Mouse (Mus musculus): ENCODE data around the gene Rsrc1. TPM values are rescaled to one million over a fixed set of nuclear protein-coding genes. Genes with fewer than 3 reads are reported as not detected.
A peak's percentile ranks its signal among the peaks of the same experiment; 100 is the strongest.

The Rsrc1 gene
- polyA plus RNA-seq (2015; fragmentation: Nextera tagmentation; extraction: Ambion mirVana): 19.6 and 21.3 TPM in 2 replicates

DNA sequence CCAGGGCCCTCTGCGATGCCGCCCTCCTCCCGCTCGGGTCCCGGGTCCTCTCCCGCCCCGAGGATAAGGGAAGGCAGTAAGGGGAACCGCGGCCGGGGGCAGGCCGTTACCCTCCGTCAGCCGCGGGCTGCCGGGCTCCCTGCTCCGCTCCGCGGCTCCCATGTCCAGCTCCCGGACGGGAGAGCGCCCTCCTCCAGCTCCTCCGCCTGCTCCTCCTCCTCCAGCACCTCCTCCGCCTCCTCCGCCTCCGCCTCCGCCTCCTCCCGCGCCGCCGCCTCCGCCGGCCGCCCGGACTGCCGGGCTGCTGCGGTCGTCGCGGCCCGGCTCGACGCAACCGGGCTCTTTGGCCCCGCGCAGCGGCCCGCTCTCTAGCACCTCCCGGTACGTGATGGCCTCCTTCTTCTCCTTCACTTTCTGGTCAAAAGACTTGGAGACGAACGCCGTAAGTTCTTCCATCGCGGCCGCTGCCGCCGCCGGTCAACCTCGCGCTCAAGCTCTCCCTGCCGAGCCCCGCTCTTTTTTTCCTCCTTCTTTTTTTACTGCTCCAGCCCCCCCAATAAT is at the start of gene Rsrc1:
TSS of gene Rsrc1 (plus strand) at position 290 of the 561 bp plus-strand sequence.
- Histone ChIP-seq H3K4me3 (peak within 1 kb of the TSS; percentile 62), H3K4me2 (peak within 1 kb of the TSS; percentile 96), H3K4me1 (replicated peaks) (peaks cover 34% of the 10 kb centered on the region), H3K36me3 (no peaks in the 10 kb centered on the region), H3K9ac (peak within 1 kb of the TSS; percentile 21; the same call in 1 of the 2 replicates), H3K9me3 (replicated peaks) (no peaks in the 10 kb centered on the region), H3K27me3 (peaks cover 70% of the 10 kb centered on the region), H3K27ac (0 out of 2 replicates have a peak within 1 kb of the TSS, but pooled peaks have one; percentile 19)
- WGBS: under 1% methylated on average over 60 of the region's 62 CpGs
- peak; percentile 44 for ATAC-seq (replicated peaks; ENCODE audit: insufficient number of reproducible peaks, insufficient read depth, low FRiP score, low read depth)

DNA sequence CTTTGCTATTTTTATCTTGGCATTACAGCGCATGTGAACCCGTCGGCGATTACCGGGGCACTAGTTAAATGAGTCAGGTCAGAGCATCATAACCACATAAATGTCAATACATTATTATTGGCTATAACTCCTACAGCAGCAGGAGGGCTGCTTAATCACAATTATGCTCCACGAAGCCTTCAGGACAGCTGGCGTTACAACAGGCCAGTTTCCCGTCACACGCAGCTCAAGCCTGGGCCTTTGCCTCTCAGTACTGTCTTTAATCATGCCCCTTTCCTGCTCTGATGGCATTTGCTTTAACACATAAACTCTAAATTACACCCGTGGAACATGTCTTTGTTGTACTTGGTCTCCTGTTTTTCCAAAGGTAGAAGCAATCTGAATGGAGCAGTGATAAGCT is 41.5 kb upstream of the Rsrc1 start:
- no peak overlapping the region for H3K4me2 ChIP-seq
- H3K9me3 ChIP-seq (replicated peaks): no peaks in the 10 kb centered on the region
- no peaks in the 10 kb centered on the region for H3K4me1 ChIP-seq (replicated peaks)
- no peak overlapping the region for H3K4me3 ChIP-seq
- no peak overlapping the region for H3K9ac ChIP-seq
- no peak overlapping the region for H3K27ac ChIP-seq
- WGBS: 74% methylated on average over 10 of the region's 10 CpGs
- no peaks in the 10 kb centered on the region for H3K27me3 ChIP-seq
- no peaks in the 10 kb centered on the region for H3K36me3 ChIP-seq
- no peak for ATAC-seq (replicated peaks; ENCODE audit: insufficient number of reproducible peaks, insufficient read depth, low FRiP score, low read depth)

DNA sequence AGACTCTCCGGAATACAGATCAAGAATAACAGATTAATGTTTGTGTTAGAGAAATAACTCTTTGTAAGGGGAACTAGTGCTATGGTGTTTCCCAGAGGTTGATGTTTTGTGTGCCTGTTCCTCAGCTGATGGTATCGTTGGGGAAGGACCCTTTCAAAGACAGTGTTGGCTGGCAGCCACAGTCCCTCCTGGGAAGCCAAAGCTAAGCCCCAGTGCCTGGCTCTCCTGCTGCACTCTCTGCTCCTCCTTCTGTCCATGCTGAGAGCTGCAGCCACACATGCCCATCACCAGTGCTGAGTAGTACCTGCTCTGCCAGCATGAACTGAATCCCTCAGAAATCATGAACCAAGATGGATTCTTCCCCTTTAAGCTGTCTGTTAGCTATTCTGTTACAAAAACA is 26.1 kb upstream of the Rsrc1 start:
- H3K4me2 ChIP-seq: no peak overlapping the region
- H3K27ac ChIP-seq: no peak overlapping the region
- H3K9me3 ChIP-seq (replicated peaks): no peaks in the 10 kb centered on the region
- no peak for ATAC-seq (replicated peaks; ENCODE audit: insufficient number of reproducible peaks, insufficient read depth, low FRiP score, low read depth)
- no peak overlapping the region for H3K4me3 ChIP-seq
- no peaks in the 10 kb centered on the region for H3K36me3 ChIP-seq
- H3K27me3 ChIP-seq: no peaks in the 10 kb centered on the region
- H3K9ac ChIP-seq: no peak overlapping the region
- 44% methylated on average over 2 of the region's 2 CpGs for WGBS
- no peaks in the 10 kb centered on the region for H3K4me1 ChIP-seq (replicated peaks)

DNA sequence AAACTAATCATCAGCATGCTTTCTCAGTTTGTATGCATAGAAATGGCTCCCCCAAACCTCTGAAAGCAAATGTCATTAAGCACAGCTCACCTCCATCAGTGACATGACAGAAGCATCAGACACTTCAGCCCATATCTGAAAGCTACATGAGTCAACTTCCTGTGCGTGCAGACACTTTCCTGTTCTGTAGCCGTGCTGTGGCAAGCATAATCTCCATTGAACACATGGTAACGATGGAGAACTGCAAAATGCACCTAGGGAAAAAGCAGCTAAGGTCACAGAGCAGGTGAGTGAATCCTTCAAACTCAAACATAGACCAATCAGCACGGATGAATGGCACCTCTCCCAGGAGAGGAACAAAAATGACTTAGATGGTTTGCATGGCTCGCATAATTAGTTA is 21.2 kb upstream of the Rsrc1 start:
- no peaks in the 10 kb centered on the region for H3K9me3 ChIP-seq (replicated peaks)
- ATAC-seq (replicated peaks; ENCODE audit: insufficient number of reproducible peaks, insufficient read depth, low FRiP score, low read depth): no peak
- no peak overlapping the region for H3K27ac ChIP-seq
- no peaks in the 10 kb centered on the region; the same call in 1 of the 2 replicates for H3K27me3 ChIP-seq
- 51% methylated on average over 5 of the region's 5 CpGs for WGBS
- no peaks in the 10 kb centered on the region for H3K4me1 ChIP-seq (replicated peaks)
- H3K4me3 ChIP-seq: no peak overlapping the region
- H3K9ac ChIP-seq: no peak overlapping the region
- no peak overlapping the region for H3K4me2 ChIP-seq
- H3K36me3 ChIP-seq: no peaks in the 10 kb centered on the region

DNA sequence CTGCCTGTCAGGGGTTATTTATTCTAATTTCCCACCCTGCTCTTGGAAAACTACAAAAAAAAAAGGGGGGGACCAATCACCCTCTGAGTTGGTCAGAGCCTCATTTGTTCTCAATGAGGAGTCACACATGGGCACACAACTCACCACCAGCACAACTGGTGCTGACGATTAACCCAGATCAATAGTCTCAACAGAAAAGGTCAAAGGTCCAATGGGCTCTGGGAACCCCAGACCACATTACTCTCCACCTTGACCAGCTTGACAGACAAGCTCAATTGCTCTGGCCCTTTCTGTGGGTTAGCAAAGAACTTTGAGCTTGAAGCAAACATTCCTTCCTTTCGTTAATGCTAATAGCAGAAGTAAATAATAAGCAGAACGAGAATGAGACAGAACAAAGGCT is 16.3 kb upstream of the Rsrc1 start:
- WGBS: 63% methylated on average over 3 of the region's 3 CpGs

DNA sequence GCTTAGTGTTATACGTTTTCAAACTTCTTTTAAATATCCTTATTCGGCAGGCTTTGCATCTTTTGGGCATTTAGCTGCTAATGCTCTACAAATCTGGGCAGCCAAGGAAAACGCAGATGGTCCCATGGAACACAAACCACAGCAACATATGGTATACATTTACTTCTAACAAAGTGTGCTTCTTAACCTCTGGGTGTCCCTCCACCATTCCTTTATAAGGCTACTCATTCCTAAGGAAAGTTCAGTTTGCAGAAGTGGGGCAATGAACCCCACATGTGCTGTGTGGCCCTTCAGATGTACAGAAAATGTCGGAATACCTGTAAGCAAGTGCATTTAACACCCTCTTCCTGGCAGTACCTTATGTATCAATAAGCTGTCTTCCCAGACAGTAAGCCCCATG is 13.7 kb upstream of the Rsrc1 start:
- 62% methylated on average over 4 of the region's 4 CpGs for WGBS
- Histone ChIP-seq H3K27ac (no peak overlapping the region), H3K4me3 (no peak overlapping the region), H3K9ac (no peak overlapping the region), H3K36me3 (no peaks in the 10 kb centered on the region), H3K9me3 (replicated peaks) (no peaks in the 10 kb centered on the region), H3K4me2 (no peak overlapping the region), H3K4me1 (replicated peaks) (peaks cover 9% of the 10 kb centered on the region), H3K27me3 (peaks cover 54% of the 10 kb centered on the region)
- ATAC-seq (replicated peaks; ENCODE audit: insufficient number of reproducible peaks, insufficient read depth, low FRiP score, low read depth): no peak

More for the DNA sequence above, 16.3 kb upstream of the Rsrc1 start:
- no peak for ATAC-seq (replicated peaks; ENCODE audit: insufficient number of reproducible peaks, insufficient read depth, low FRiP score, low read depth)
- Histone ChIP-seq H3K4me2 (no peak overlapping the region), H3K4me1 (replicated peaks) (no peaks in the 10 kb centered on the region), H3K27ac (no peak overlapping the region), H3K4me3 (no peak overlapping the region), H3K9ac (no peak overlapping the region), H3K36me3 (no peaks in the 10 kb centered on the region), H3K9me3 (replicated peaks) (no peaks in the 10 kb centered on the region), H3K27me3 (peaks cover 29% of the 10 kb centered on the region)

DNA sequence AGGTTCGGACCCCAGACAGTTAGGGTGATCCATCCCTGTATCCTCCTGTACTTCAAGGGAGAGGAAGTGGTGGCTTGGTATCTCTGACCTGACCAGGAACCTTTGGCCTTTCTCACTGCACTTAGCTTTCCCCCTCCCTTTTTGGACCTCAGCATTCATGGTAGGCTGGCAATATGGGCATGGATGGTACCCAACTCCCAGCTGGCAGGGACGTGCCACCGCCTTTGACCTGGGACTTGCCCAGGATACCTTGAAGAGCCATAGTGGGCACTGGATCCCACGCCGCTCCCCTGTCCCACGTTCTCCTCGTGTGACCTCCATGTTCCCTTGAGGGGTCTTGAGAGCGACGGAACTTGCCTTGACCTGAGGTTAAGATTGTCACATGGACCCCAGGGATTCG is 10.9 kb upstream of the Rsrc1 start:
- Histone ChIP-seq H3K9ac (no peak overlapping the region), H3K4me2 (no peak overlapping the region; the same call in 1 of the 2 replicates), H3K27me3 (peaks cover 78% of the 10 kb centered on the region), H3K36me3 (no peaks in the 10 kb centered on the region), H3K4me3 (peak overlapping the region; percentile 14; the same call in 1 of the 2 replicates), H3K9me3 (replicated peaks) (no peaks in the 10 kb centered on the region), H3K27ac (no peak overlapping the region), H3K4me1 (replicated peaks) (peaks cover 17% of the 10 kb centered on the region)
- 5% methylated on average over 10 of the region's 10 CpGs for WGBS
- 0 out of 2 replicates have a peak, but pooled peaks have one; percentile 35 for ATAC-seq (replicated peaks; ENCODE audit: insufficient number of reproducible peaks, insufficient read depth, low FRiP score, low read depth)

DNA sequence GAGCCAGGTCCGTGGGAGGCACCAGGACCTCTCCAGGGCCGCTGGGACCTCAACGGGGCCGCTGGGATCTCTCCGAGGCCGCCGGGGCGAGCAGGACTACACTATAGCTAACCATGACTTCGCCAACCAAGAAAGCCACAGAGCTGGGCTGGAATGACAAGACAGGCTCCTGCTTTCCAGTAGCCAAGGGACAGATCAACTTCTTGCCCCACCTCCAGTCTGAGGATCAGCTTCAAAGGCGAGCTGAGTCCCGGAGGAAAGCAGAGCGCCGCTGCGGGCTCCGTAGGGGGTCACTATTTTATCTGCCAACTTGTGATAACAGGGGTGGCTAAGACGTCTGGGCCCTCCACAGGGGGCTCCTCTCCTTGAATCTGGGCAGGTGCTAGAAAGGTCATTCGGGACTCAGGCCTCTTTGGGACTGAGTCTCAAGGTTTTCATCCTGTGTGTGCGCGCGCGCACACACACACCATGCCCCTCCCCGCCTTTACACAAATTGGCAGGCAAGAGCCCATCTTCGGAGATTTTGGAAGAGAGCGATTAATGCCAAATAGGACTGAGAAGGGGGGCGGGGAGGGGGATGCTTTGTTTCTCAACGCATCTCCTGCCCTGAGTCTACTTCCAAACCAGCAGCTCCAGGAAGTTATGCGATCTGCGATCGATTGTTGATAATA is 10.4 kb upstream of the Rsrc1 start:
- ATAC-seq (replicated peaks; ENCODE audit: insufficient number of reproducible peaks, insufficient read depth, low FRiP score, low read depth): no peak

DNA sequence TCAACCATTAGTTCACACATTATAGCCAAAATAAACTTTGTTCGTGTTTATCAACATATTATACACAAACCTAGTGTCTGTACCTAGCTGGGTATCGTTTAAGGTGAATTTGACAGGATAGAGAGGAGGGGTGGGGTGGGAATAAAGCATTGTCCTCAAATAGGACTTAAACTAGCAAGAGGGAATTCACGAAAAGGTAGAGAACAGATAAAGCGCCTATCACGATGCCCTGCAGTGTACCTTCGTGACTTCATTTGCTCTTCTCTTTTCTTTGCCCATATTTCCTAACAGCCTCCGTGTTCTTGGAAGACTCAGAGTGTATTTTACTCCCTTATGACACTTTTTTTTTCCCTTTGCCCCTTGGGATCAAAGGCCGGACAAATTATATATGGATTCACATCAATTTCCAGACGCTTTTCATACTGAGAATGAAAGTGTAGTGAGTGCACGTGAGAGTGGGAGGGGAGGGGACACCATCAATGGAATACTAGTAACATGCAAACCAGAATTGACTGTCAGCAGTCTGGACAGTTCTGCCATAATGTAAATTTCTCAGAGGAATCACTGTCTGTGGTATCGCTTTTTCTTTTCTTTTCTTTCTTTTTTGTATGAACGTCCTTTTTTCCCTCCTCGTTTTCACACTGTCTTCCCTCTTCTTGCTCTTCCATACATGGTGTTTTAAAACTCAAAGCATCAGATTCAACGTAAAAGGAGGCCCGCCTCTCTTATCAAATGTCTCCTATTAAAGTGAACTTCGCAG is 8.8 kb upstream of the Rsrc1 start:
- Histone ChIP-seq H3K4me2 (no peak overlapping the region), H3K27me3 (peaks cover 82% of the 10 kb centered on the region), H3K4me3 (no peak overlapping the region), H3K27ac (no peak overlapping the region), H3K9me3 (replicated peaks) (no peaks in the 10 kb centered on the region), H3K9ac (no peak overlapping the region), H3K4me1 (replicated peaks) (peaks cover 17% of the 10 kb centered on the region), H3K36me3 (no peaks in the 10 kb centered on the region)
- ATAC-seq (replicated peaks; ENCODE audit: insufficient number of reproducible peaks, insufficient read depth, low FRiP score, low read depth): no peak
- 11% methylated on average over 16 of the region's 16 CpGs for WGBS

More for the DNA sequence above, 10.4 kb upstream of the Rsrc1 start:
- Histone ChIP-seq H3K9me3 (replicated peaks) (no peaks in the 10 kb centered on the region), H3K36me3 (no peaks in the 10 kb centered on the region), H3K27me3 (peaks cover 79% of the 10 kb centered on the region), H3K4me1 (replicated peaks) (peaks cover 17% of the 10 kb centered on the region), H3K4me2 (peak overlapping the region; percentile 41), H3K9ac (no peak overlapping the region), H3K27ac (no peak overlapping the region), H3K4me3 (peak overlapping the region; percentile 14; the same call in 1 of the 2 replicates)
- WGBS: under 1% methylated on average over 29 of the region's 29 CpGs

DNA sequence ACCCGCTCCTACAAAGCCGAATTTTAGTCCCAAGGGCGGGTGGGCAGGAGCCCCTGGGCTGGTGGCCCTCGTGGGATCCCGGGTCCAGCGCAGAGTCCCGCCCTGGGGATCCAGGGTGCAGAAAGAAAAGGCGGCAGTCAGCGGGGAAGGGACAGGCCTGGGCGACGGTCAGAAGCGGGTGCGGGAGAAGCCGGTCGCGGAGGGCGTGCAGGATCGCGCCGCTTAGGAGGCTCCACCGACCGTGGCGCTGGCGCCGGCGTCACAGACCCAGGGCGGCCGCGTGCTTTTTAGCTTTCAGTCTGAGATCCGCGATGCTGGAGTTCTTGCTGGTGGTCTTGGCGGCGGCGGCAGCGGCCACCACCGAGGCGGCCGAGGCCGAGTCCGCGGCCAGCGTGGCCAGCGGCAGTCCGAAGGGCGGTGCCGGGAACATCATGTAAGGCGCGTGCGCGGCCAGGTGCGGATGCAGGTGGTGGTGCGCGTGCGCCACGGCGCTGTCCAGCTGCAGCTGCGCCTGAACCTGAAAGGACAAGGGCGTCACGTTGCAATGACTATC is 7.7 kb upstream of the Rsrc1 start:
- Histone ChIP-seq H3K9me3 (replicated peaks) (no peaks in the 10 kb centered on the region), H3K4me3 (peak overlapping the region; percentile 49), H3K9ac (no peak overlapping the region; the same call in 1 of the 2 replicates), H3K36me3 (no peaks in the 10 kb centered on the region), H3K27ac (no peak overlapping the region), H3K4me1 (replicated peaks) (peaks cover 18% of the 10 kb centered on the region), H3K4me2 (peak overlapping the region; percentile 73), H3K27me3 (peaks cover 82% of the 10 kb centered on the region)
- whole genome bisulfite sequencing: under 1% methylated on average over 59 of the region's 59 CpGs
- peak; percentile 69; the same call in 1 of the 2 replicates for ATAC-seq (replicated peaks; ENCODE audit: insufficient number of reproducible peaks, insufficient read depth, low FRiP score, low read depth)

DNA sequence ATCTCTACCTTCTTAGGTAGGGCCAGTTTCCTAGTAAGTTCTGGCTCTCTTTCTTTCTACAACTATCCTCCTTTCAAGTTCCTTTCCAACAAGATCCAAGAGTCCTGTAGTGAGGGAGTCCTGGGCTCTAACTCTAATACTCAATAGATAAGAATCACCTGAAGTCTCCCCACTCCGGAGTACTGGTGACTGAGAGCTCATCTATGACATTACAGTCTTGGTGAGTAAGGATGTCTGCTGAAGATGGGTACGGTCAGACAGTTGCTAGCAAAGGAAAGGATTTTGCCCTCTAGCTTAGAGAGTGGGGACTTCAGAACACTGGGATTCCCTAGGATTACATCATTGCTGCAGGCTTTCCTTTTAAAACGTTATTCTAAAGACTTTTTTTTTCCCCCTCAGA is 6.7 kb upstream of the Rsrc1 start:
- Histone ChIP-seq H3K27ac (no peak overlapping the region), H3K4me2 (no peak overlapping the region), H3K36me3 (no peaks in the 10 kb centered on the region), H3K9me3 (replicated peaks) (no peaks in the 10 kb centered on the region), H3K9ac (no peak overlapping the region), H3K4me3 (no peak overlapping the region), H3K27me3 (peaks cover 89% of the 10 kb centered on the region), H3K4me1 (replicated peaks) (peaks cover 25% of the 10 kb centered on the region)
- whole genome bisulfite sequencing: 23% methylated on average over 3 of the region's 3 CpGs
- ATAC-seq (replicated peaks; ENCODE audit: insufficient number of reproducible peaks, insufficient read depth, low FRiP score, low read depth): no peak

All from heart, embryonic 15.5 days (tissue).